Comparison of ENCODE assay signal across 8 mouse cellular contexts in genomic region chr10:80655406-80656129, GRCm38 (mm10). TPM values are rescaled to one million over a fixed set of nuclear protein-coding genes. Genes with fewer than 3 reads are reported as not detected.
DNase-seq lines count a peak whose midpoint lies in the region; ATAC-seq lines count a peak whose summit lies in the region.

No protein-coding gene starts in this region.

- peak overlapping the region; percentile 95 for H3K9ac ChIP-seq in kidney, embryonic 16.5 days (replicated peaks; ENCODE audit: low read length)
- peak overlapping the region; percentile 96 for H3K9ac ChIP-seq in embryonic facial prominence, embryonic 11.5 days (replicated peaks; ENCODE audit: low read length)
- H3K9ac ChIP-seq in hindbrain, embryonic 15.5 days = peak overlapping the region; percentile 93
- H3K9ac ChIP-seq in midbrain, embryonic 15.5 days = peak overlapping the region; percentile 94

- 1% methylated on average over 12 of the region's 12 CpGs for WGBS in kidney, embryonic 16.5 days
- WGBS in embryonic facial prominence, embryonic 11.5 days = 8% methylated on average over 12 of the region's 12 CpGs
- 5% methylated on average over 11 of the region's 12 CpGs for WGBS in hindbrain, embryonic 15.5 days
- 3% methylated on average over 12 of the region's 12 CpGs for WGBS in midbrain, embryonic 15.5 days

- ATAC-seq in kidney, embryonic 16.5 days (ENCODE audit: low FRiP score, low TSS enrichment) = peak; percentile 47
- peak; percentile 50 for ATAC-seq in embryonic facial prominence, embryonic 11.5 days (replicated peaks; ENCODE audit: insufficient number of reproducible peaks, low FRiP score, low TSS enrichment, low read depth)
- ATAC-seq in hindbrain, embryonic 15.5 days (ENCODE audit: low FRiP score, low read depth) = peak; percentile 68
- peak; percentile 78 for ATAC-seq in midbrain, embryonic 15.5 days (replicated peaks)

- H3K27ac ChIP-seq in kidney, embryonic 16.5 days (ENCODE audit: low read length) = peak overlapping the region; percentile 56; the same call in 1 of the 2 replicates
- peak overlapping the region; percentile 65 for H3K27ac ChIP-seq in embryonic facial prominence, embryonic 11.5 days (replicated peaks; ENCODE audit: low read depth, low read length)
- peak overlapping the region; percentile 94 for H3K27ac ChIP-seq in hindbrain, embryonic 15.5 days (replicated peaks)
- H3K27ac ChIP-seq in midbrain, embryonic 15.5 days = peak overlapping the region; percentile 92

- peak overlapping the region; percentile 96 for H3K4me2 ChIP-seq in kidney, embryonic 16.5 days (replicated peaks; ENCODE audit: low read depth, low read length)
- peak overlapping the region; percentile 88 for H3K4me2 ChIP-seq in embryonic facial prominence, embryonic 11.5 days (ENCODE audit: low read depth, low read length)
- H3K4me2 ChIP-seq in hindbrain, embryonic 15.5 days = peak overlapping the region; percentile 86
- peak overlapping the region; percentile 77 for H3K4me2 ChIP-seq in midbrain, embryonic 15.5 days

- DNase-seq in kidney, adult 9 months = no peak
- no peak for DNase-seq in embryonic facial prominence, embryonic 11.5 days (ENCODE audit: low spot score)
- DNase-seq in spleen, adult 18-20 months = no peak
- DNase-seq in adrenal gland, postnatal 25 days = no peak
- DNase-seq in adipocyte (ENCODE audit: low spot score) = no peak

- no peaks in the 10 kb centered on the region for H3K9me3 ChIP-seq in kidney, embryonic 16.5 days (ENCODE audit: low read length)
- H3K9me3 ChIP-seq in embryonic facial prominence, embryonic 11.5 days (replicated peaks; ENCODE audit: control insufficient read depth, low read length) = no peaks in the 10 kb centered on the region
- H3K9me3 ChIP-seq in hindbrain, embryonic 15.5 days = no peaks in the 10 kb centered on the region
- H3K9me3 ChIP-seq in midbrain, embryonic 15.5 days = no peaks in the 10 kb centered on the region

- peaks cover 34% of the 10 kb centered on the region for H3K4me1 ChIP-seq in kidney, embryonic 16.5 days (ENCODE audit: insufficient read depth, low read length)
- H3K4me1 ChIP-seq in embryonic facial prominence, embryonic 11.5 days (ENCODE audit: control insufficient read depth, insufficient read depth, low read length) = peaks cover 2% of the 10 kb centered on the region; the same call in 1 of the 2 replicates
- peaks cover 38% of the 10 kb centered on the region for H3K4me1 ChIP-seq in hindbrain, embryonic 15.5 days (replicated peaks)
- peaks cover 36% of the 10 kb centered on the region for H3K4me1 ChIP-seq in midbrain, embryonic 15.5 days

- H3K36me3 ChIP-seq in kidney, embryonic 16.5 days (ENCODE audit: insufficient read depth, low read length) = no peaks in the 10 kb centered on the region
- no peaks in the 10 kb centered on the region for H3K36me3 ChIP-seq in embryonic facial prominence, embryonic 11.5 days (replicated peaks; ENCODE audit: control insufficient read depth, insufficient read depth, low read depth, low read length)
- 0 out of 2 replicates have a peak, but pooled peaks cover 3% of the 10 kb centered on the region for H3K36me3 ChIP-seq in hindbrain, embryonic 15.5 days
- H3K36me3 ChIP-seq in midbrain, embryonic 15.5 days (replicated peaks) = no peaks in the 10 kb centered on the region

- peak overlapping the region; percentile 91 for H3K4me3 ChIP-seq in kidney, embryonic 16.5 days (ENCODE audit: low read length)
- H3K4me3 ChIP-seq in embryonic facial prominence, embryonic 11.5 days (ENCODE audit: low read depth, low read length) = peak overlapping the region; percentile 93
- H3K4me3 ChIP-seq in hindbrain, embryonic 15.5 days = peak overlapping the region; percentile 80
- H3K4me3 ChIP-seq in midbrain, embryonic 15.5 days = peak overlapping the region; percentile 87

- H3K27me3 ChIP-seq in kidney, embryonic 16.5 days (ENCODE audit: insufficient read depth, low read length) = no peaks in the 10 kb centered on the region
- H3K27me3 ChIP-seq in embryonic facial prominence, embryonic 11.5 days (ENCODE audit: control insufficient read depth, insufficient read depth, low read length) = no peaks in the 10 kb centered on the region
- no peaks in the 10 kb centered on the region for H3K27me3 ChIP-seq in hindbrain, embryonic 15.5 days
- H3K27me3 ChIP-seq in midbrain, embryonic 15.5 days (replicated peaks) = no peaks in the 10 kb centered on the region

RNA-seq across cellular contexts. Expression of gene Btbd2, which starts 1.3 kb away (rescaled TPM):
- 21.0 and 74.8 TPM in 2 replicates for polyA plus RNA-seq in kidney, embryonic 16.5 days (2015; fragmentation: Nextera tagmentation; extraction: Ambion mirVana)
- polyA plus RNA-seq in embryonic facial prominence, embryonic 11.5 days (2014; fragmentation: Nextera tagmentation; extraction: Ambion mirVana) = 53.5 and 56.3 TPM in 2 replicates
- polyA plus RNA-seq in hindbrain, embryonic 15.5 days (2015; fragmentation: Nextera tagmentation; extraction: Ambion mirVana) = 83.6 and 93.2 TPM in 2 replicates
- polyA plus RNA-seq in midbrain, embryonic 15.5 days (2015; fragmentation: Nextera tagmentation; extraction: Ambion mirVana) = 85.9 and 90.4 TPM in 2 replicates
- 68.4 and 79.2 TPM in 2 replicates for total RNA-seq in adrenal gland, postnatal 25 days (2021)

RNA-seq across cellular contexts. Expression of gene Mknk2, which starts 22.3 kb away (rescaled TPM):
- polyA plus RNA-seq in kidney, embryonic 16.5 days (2015; fragmentation: Nextera tagmentation; extraction: Ambion mirVana) = 71.1 and 108 TPM in 2 replicates
- 63.7 and 67.0 TPM in 2 replicates for polyA plus RNA-seq in embryonic facial prominence, embryonic 11.5 days (2014; fragmentation: Nextera tagmentation; extraction: Ambion mirVana)
- polyA plus RNA-seq in hindbrain, embryonic 15.5 days (2015; fragmentation: Nextera tagmentation; extraction: Ambion mirVana) = 56.7 and 61.0 TPM in 2 replicates
- polyA plus RNA-seq in midbrain, embryonic 15.5 days (2015; fragmentation: Nextera tagmentation; extraction: Ambion mirVana) = 61.5 and 66.6 TPM in 2 replicates
- 155 and 164 TPM in 2 replicates for total RNA-seq in adrenal gland, postnatal 25 days (2021)

RNA-seq across cellular contexts. Expression of gene Csnk1g2, which starts 32.9 kb away (rescaled TPM):
- 30.8 and 93.6 TPM in 2 replicates for polyA plus RNA-seq in kidney, embryonic 16.5 days (2015; fragmentation: Nextera tagmentation; extraction: Ambion mirVana)
- polyA plus RNA-seq in embryonic facial prominence, embryonic 11.5 days (2014; fragmentation: Nextera tagmentation; extraction: Ambion mirVana) = 93.4 and 97.9 TPM in 2 replicates
- polyA plus RNA-seq in hindbrain, embryonic 15.5 days (2015; fragmentation: Nextera tagmentation; extraction: Ambion mirVana) = 109 and 127 TPM in 2 replicates
- polyA plus RNA-seq in midbrain, embryonic 15.5 days (2015; fragmentation: Nextera tagmentation; extraction: Ambion mirVana) = 107 and 123 TPM in 2 replicates
- total RNA-seq in adrenal gland, postnatal 25 days (2021) = 127 and 157 TPM in 2 replicates

RNA-seq across cellular contexts. Expression of gene Mob3a, which starts 46.2 kb away (rescaled TPM):
- 43.1 and 43.2 TPM in 2 replicates for polyA plus RNA-seq in kidney, embryonic 16.5 days (2015; fragmentation: Nextera tagmentation; extraction: Ambion mirVana)
- 42.3 and 45.0 TPM in 2 replicates for polyA plus RNA-seq in embryonic facial prominence, embryonic 11.5 days (2014; fragmentation: Nextera tagmentation; extraction: Ambion mirVana)
- 57.5 and 60.2 TPM in 2 replicates for polyA plus RNA-seq in hindbrain, embryonic 15.5 days (2015; fragmentation: Nextera tagmentation; extraction: Ambion mirVana)
- 63.4 and 64.3 TPM in 2 replicates for polyA plus RNA-seq in midbrain, embryonic 15.5 days (2015; fragmentation: Nextera tagmentation; extraction: Ambion mirVana)
- 15.2 and 18.8 TPM in 2 replicates for total RNA-seq in adrenal gland, postnatal 25 days (2021)

RNA-seq across cellular contexts. Expression of gene Izumo4, which starts 46.4 kb away (rescaled TPM):
- 23.3 and 23.8 TPM in 2 replicates for polyA plus RNA-seq in kidney, embryonic 16.5 days (2015; fragmentation: Nextera tagmentation; extraction: Ambion mirVana)
- 4.8 and 7.6 TPM in 2 replicates for polyA plus RNA-seq in embryonic facial prominence, embryonic 11.5 days (2014; fragmentation: Nextera tagmentation; extraction: Ambion mirVana)
- 39.2 and 46.1 TPM in 2 replicates for polyA plus RNA-seq in hindbrain, embryonic 15.5 days (2015; fragmentation: Nextera tagmentation; extraction: Ambion mirVana)
- 42.9 and 50.9 TPM in 2 replicates for polyA plus RNA-seq in midbrain, embryonic 15.5 days (2015; fragmentation: Nextera tagmentation; extraction: Ambion mirVana)
- total RNA-seq in adrenal gland, postnatal 25 days (2021) = 21.6 and 37.1 TPM in 2 replicates
